Mouse (Mus musculus) heart, embryonic 15.5 days (tissue): ENCODE results near the gene Cdca7l. TPM values are rescaled to one million over a fixed set of nuclear protein-coding genes. Genes with fewer than 3 reads are reported as not detected.

Experiments used
- ATAC-seq: fragments of 200-750 bp; cut with Nextera tagmentation; replicated peaks from 2 replicates; pipeline ENCODE4 v1.8.0; 2017; ENCODE audit warnings: low read depth, moderate TSS enrichment; ENCODE audit not compliant: insufficient number of reproducible peaks, insufficient read depth, low FRiP score
- H3K27ac ChIP-seq: fragments of 300-500 bp; sonication (generic); 2 replicates; pipeline ENCODE4 v1.5.1; 2015; ENCODE audit warnings: mild to moderate bottlenecking, inconsistent platforms
- H3K27me3 ChIP-seq: fragments of 300-500 bp; sonication (generic); 2 replicates; pipeline ENCODE4 v1.6.1; 2015; ENCODE audit warnings: inconsistent platforms
- H3K36me3 ChIP-seq: fragments of 300-500 bp; sonication (generic); 2 replicates; pipeline ENCODE4 v1.6.1; 2015; ENCODE audit warnings: mild to moderate bottlenecking, inconsistent platforms
- H3K4me1 ChIP-seq: fragments of 300-500 bp; sonication (generic); replicated peaks from 2 replicates; pipeline ENCODE4 v1.6.1; 2015; ENCODE audit warnings: inconsistent platforms
- H3K4me2 ChIP-seq: fragments of 300-500 bp; sonication (generic); 2 replicates; pipeline ENCODE4 v1.6.1; 2015; ENCODE audit warnings: inconsistent platforms, mild to moderate bottlenecking, moderate library complexity
- H3K4me3 ChIP-seq: fragments of 300-500 bp; sonication (generic); 2 replicates; pipeline ENCODE4 v1.5.1; 2015; ENCODE audit warnings: mild to moderate bottlenecking, inconsistent platforms
- H3K9ac ChIP-seq: fragments of 300-500 bp; sonication (generic); 2 replicates; pipeline ENCODE4 v1.6.1; 2015; ENCODE audit warnings: mild to moderate bottlenecking, inconsistent platforms
- H3K9me3 ChIP-seq: fragments of 300-500 bp; sonication (generic); replicated peaks from 2 replicates; pipeline ENCODE4 v1.6.1; 2016; ENCODE audit warnings: inconsistent platforms
- WGBS: fragments of 180-500 bp; shearing (Covaris S2); methylation state at CpG from one replicate; pipeline ENCODE4 v1.1.7; 2015; ENCODE audit warnings: mixed read lengths; 5-methylcytosine and 5-hydroxymethylcytosine counted together
- polyA plus RNA-seq: library from polyadenylated mRNA; unstranded; fragments of >200 nt; fragmentation: Nextera tagmentation; extraction: Ambion mirVana; gene quantifications from 2 replicates; pipeline ENCODE4 v1.2.1, GENCODE M21; 2015

Cdca7l gene
- polyA plus RNA-seq, 1 experiment from 2014 or later: 10.0 TPM

DNA sequence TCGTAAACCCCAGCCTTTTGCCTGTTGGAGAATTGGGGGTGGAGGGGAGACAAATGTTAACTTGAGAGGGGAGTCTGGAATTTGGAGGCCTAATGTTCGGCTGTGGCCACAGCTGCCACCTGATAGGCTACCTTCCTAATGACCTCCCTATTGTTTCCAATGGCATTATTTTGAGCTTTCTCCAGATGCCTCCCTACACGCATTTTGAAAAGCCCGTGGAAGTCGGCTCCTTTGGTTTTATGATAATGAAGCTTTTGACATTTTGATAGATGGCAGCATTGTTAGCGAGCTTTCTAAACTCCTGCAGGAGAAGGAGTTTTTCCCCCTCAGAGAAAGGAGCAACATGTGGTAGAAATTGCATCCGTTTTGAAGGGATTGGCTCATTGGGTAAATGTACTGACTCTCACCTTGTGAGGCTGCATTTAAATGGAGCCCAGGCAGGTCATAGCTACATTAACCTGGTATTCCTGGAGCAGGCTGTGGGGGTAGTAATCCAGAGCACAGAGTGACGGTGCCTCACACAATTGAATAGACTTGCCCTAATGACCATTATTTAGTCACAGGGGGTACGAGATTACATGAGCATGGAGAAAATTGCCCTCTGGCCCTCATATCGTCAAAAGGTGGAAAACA lies 110.6 kb downstream of the Cdca7l start:
- Histone ChIP-seq H3K9ac (no peak overlapping the region), H3K36me3 (no peaks in the 10 kb centered on the region), H3K4me2 (no peak overlapping the region), H3K4me1 (no peaks in the 10 kb centered on the region), H3K27me3 (no peaks in the 10 kb centered on the region), H3K27ac (no peak overlapping the region), H3K9me3 (no peaks in the 10 kb centered on the region), H3K4me3 (no peak overlapping the region)
- 44% methylated on average over 10 of the region's 10 CpGs for WGBS
- no peak for ATAC-seq

GRCm38 (mm10) chr12:117915826-117916588 lies 111.9 kb downstream of the Cdca7l start:
- Histone ChIP-seq H3K36me3 (no peaks in the 10 kb centered on the region), H3K9me3 (no peaks in the 10 kb centered on the region), H3K4me1 (no peaks in the 10 kb centered on the region), H3K27me3 (no peaks in the 10 kb centered on the region), H3K9ac (no peak overlapping the region), H3K4me2 (no peak overlapping the region), H3K4me3 (no peak overlapping the region), H3K27ac (no peak overlapping the region)
- ATAC-seq: no peak
- 66% methylated on average over 10 of the region's 10 CpGs for WGBS
